Mouse (Mus musculus) E14TG2a.4 (cell line): ENCODE data around the gene Wdr47.
"Not testable (repeated sequence)": the region's sequence is repeated elsewhere in the genome, so short reads cannot be mapped to it uniquely, and the experiment has no call there.

Experiments used
- H3K27me3 ChIP-seq: 2 replicates; pipeline ENCODE4 v1.6.1; 2014; ENCODE audit warnings: low read length, control low read depth; ENCODE audit not compliant: insufficient read depth
- H3K36me3 ChIP-seq: 2 replicates; pipeline ENCODE4 v1.6.1; 2014; ENCODE audit warnings: low read length, control low read depth; ENCODE audit not compliant: insufficient read depth
- H3K4me1 ChIP-seq: replicated peaks from 2 replicates; pipeline ENCODE4 v1.6.1; 2014; ENCODE audit warnings: low read depth, low read length, control low read depth
- H3K4me3 ChIP-seq: replicated peaks from 2 replicates; pipeline ENCODE4 v1.5.1; 2014; ENCODE audit warnings: mild to moderate bottlenecking, low read length
- H3K9me3 ChIP-seq: 2 replicates; pipeline ENCODE4 v1.6.1; 2014; ENCODE audit warnings: low read length, control low read depth
- CTCF ChIP-seq: conservative IDR thresholded peaks from 2 replicates; pipeline ENCODE4 v1.5.1; 2014; ENCODE audit warnings: low read length
- NANOG ChIP-seq: IDR thresholded peaks from 2 replicates; pipeline ENCODE4 v1.6.1; 2014; ENCODE audit warnings: borderline replicate concordance, low read length, mixed read lengths
- POU5F1 ChIP-seq: IDR thresholded peaks from 2 replicates; pipeline ENCODE4 v1.6.1; 2014; ENCODE audit warnings: low read length, borderline replicate concordance

Wdr47 gene

GRCm38 (mm10) chr3:108652866-108653642 lies 62.0 kb downstream of the Wdr47 start:
- no peaks in the 10 kb centered on the region for H3K9me3 ChIP-seq
- peaks cover 33% of the 10 kb centered on the region for H3K4me1 ChIP-seq
- 0 out of 2 replicates have a peak, but pooled peaks cover 5% of the 10 kb centered on the region for H3K36me3 ChIP-seq
- peak overlapping the region; percentile 89 for H3K4me3 ChIP-seq
- H3K27me3 ChIP-seq: no peaks in the 10 kb centered on the region
- TF ChIP-seq POU5F1 (peak; percentile 88), NANOG (no peak)

GRCm38 (mm10) chr3:108653710-108654379 lies 62.8 kb downstream of the Wdr47 start, which contains the start of gene Clcc1:
Gene Clcc1 (plus strand): TSS chr3:108653913.
- H3K4me3 ChIP-seq: peak within 1 kb of the TSS; percentile 89
- 0 out of 2 replicates have a peak, but pooled peaks cover 10% of the 10 kb centered on the region for H3K36me3 ChIP-seq
- no peak for TF ChIP-seq NANOG
- TF ChIP-seq POU5F1: no peak
- no peak for TF ChIP-seq CTCF
- no peaks in the 10 kb centered on the region for H3K9me3 ChIP-seq
- no peaks in the 10 kb centered on the region for H3K27me3 ChIP-seq
- H3K4me1 ChIP-seq: peaks cover 25% of the 10 kb centered on the region

- 0 out of 2 replicates have a peak, but pooled peaks cover 12% of the 10 kb centered on the region for H3K36me3 ChIP-seq
- H3K9me3 ChIP-seq: no peaks in the 10 kb centered on the region
- peak overlapping the region; percentile 89 for H3K4me3 ChIP-seq
- peaks cover 24% of the 10 kb centered on the region for H3K4me1 ChIP-seq
- no peak for TF ChIP-seq NANOG
- no peak for TF ChIP-seq CTCF
- no peak for TF ChIP-seq POU5F1
- H3K27me3 ChIP-seq: no peaks in the 10 kb centered on the region
Measured at GRCm38 (mm10) chr3:108654566-108654965, 63.5 kb downstream of the Wdr47 start.

GRCm38 (mm10) chr3:108655486-108655885 lies 64.4 kb downstream of the Wdr47 start:
- Histone ChIP-seq H3K36me3 (0 out of 2 replicates have a peak, but pooled peaks cover 13% of the 10 kb centered on the region), H3K4me1 (peaks cover 29% of the 10 kb centered on the region), H3K27me3 (no peaks in the 10 kb centered on the region), H3K9me3 (no peaks in the 10 kb centered on the region), H3K4me3 (no peak overlapping the region)
- TF ChIP-seq NANOG (no peak), CTCF (no peak), POU5F1 (no peak)

- no peaks in the 10 kb centered on the region for H3K27me3 ChIP-seq
- H3K4me3 ChIP-seq: no peak overlapping the region
- TF ChIP-seq NANOG (no peak), CTCF (no peak), POU5F1 (no peak)
- H3K9me3 ChIP-seq: peaks cover 6% of the 10 kb centered on the region; the same call in 1 of the 2 replicates
- peaks cover 16% of the 10 kb centered on the region for H3K4me1 ChIP-seq
- peaks cover 37% of the 10 kb centered on the region for H3K36me3 ChIP-seq
Measured at GRCm38 (mm10) chr3:108658612-108659011, 67.5 kb downstream of the Wdr47 start.

- Histone ChIP-seq H3K9me3 (peaks cover 6% of the 10 kb centered on the region; the same call in 1 of the 2 replicates), H3K4me1 (peaks cover 7% of the 10 kb centered on the region), H3K4me3 (no peak overlapping the region), H3K36me3 (peaks cover 59% of the 10 kb centered on the region), H3K27me3 (no peaks in the 10 kb centered on the region)
- no peak for TF ChIP-seq POU5F1
- no peak for TF ChIP-seq NANOG
- peak; percentile 31 for TF ChIP-seq CTCF
Measured at GRCm38 (mm10) chr3:108660941-108661340, 69.9 kb downstream of the Wdr47 start.

- no peak for TF ChIP-seq CTCF
- TF ChIP-seq NANOG: no peak
- TF ChIP-seq POU5F1: no peak
- peaks cover 91% of the 10 kb centered on the region for H3K36me3 ChIP-seq
- no peaks in the 10 kb centered on the region for H3K4me1 ChIP-seq
- no peak overlapping the region for H3K4me3 ChIP-seq
- H3K9me3 ChIP-seq: no peaks in the 10 kb centered on the region
- no peaks in the 10 kb centered on the region for H3K27me3 ChIP-seq
Measured at GRCm38 (mm10) chr3:108676616-108677015, 85.5 kb downstream of the Wdr47 start.

- Histone ChIP-seq H3K9me3 (0 out of 2 replicates have a peak, but pooled peaks cover 4% of the 10 kb centered on the region), H3K4me1 (no peaks in the 10 kb centered on the region), H3K27me3 (no peaks in the 10 kb centered on the region), H3K36me3 (peaks cover 94% of the 10 kb centered on the region), H3K4me3 (no peak overlapping the region)
- TF ChIP-seq POU5F1: no peak
- no peak for TF ChIP-seq CTCF
- TF ChIP-seq NANOG: no peak
Measured at GRCm38 (mm10) chr3:108681004-108681403, 89.9 kb downstream of the Wdr47 start.

GRCm38 (mm10) chr3:108683597-108683996 lies 92.5 kb downstream of the Wdr47 start:
- H3K36me3 ChIP-seq: peaks cover 87% of the 10 kb centered on the region
- not testable (repeated sequence) for H3K4me3 ChIP-seq, H3K9me3 ChIP-seq, H3K4me1 ChIP-seq, H3K27me3 ChIP-seq
